Mouse (Mus musculus): ENCODE measurements around the gene Ccnl2. TPM values are rescaled to one million over a fixed set of nuclear protein-coding genes. Genes with fewer than 3 reads are reported as not detected.

Ccnl2 gene
- polyA plus RNA-seq, 1 experiment from 2014 or later, result 256 TPM

- Histone ChIP-seq H3K4me3 (replicated peaks) (no peak overlapping the region), H3K27me3 (peaks cover 18% of the 10 kb centered on the region), H3K27ac (no peak overlapping the region), H3K4me2 (no peak overlapping the region), H3K4me1 (replicated peaks) (no peaks in the 10 kb centered on the region), H3K36me3 (no peaks in the 10 kb centered on the region), H3K9me3 (no peaks in the 10 kb centered on the region), H3K9ac (replicated peaks) (no peak overlapping the region; the same call in 1 of the 2 replicates)
- no peak for ATAC-seq (ENCODE audit: insufficient number of reproducible peaks, insufficient read depth, low FRiP score, low TSS enrichment, low read depth)
- 56% methylated on average over 3 of the region's 3 CpGs for WGBS
Measured at GRCm38 (mm10) chr4:155790650-155791161, 21.6 kb upstream of the Ccnl2 start.

- H3K4me2 ChIP-seq, result no peak overlapping the region
- 75% methylated on average over 24 of the region's 24 CpGs for WGBS
- H3K9ac ChIP-seq (replicated peaks), result no peak overlapping the region; the same call in 1 of the 2 replicates
- no peak for ATAC-seq (ENCODE audit: insufficient number of reproducible peaks, insufficient read depth, low FRiP score, low TSS enrichment, low read depth)
- H3K36me3 ChIP-seq, result no peaks in the 10 kb centered on the region
- H3K27me3 ChIP-seq, result peaks cover 18% of the 10 kb centered on the region
- no peaks in the 10 kb centered on the region for H3K9me3 ChIP-seq
- no peaks in the 10 kb centered on the region for H3K4me1 ChIP-seq (replicated peaks)
- H3K27ac ChIP-seq, result no peak overlapping the region
- no peak overlapping the region for H3K4me3 ChIP-seq (replicated peaks)
Measured at GRCm38 (mm10) chr4:155791240-155791933, 20.9 kb upstream of the Ccnl2 start.

DNA sequence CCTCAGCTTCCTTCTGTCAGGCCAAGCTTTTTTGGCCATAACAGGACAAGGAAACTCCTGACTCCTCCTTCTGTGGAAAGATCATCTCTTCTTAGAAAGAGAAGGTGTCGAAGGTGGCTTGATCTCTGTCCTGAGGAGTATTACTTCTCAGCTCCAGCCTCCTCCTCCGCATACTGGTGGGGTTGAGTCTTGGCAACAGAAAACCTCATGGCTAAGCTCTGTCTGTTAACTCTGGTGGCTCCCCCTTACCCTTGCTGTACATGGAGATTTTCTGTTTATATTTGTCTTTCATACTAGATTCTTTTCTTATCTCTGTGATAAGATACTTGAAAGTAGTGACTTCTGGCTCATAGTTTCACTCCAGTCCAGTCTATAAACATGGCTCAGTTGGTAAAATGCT lies 18.6 kb upstream of the Ccnl2 start:
- H3K4me3 ChIP-seq (replicated peaks), result no peak overlapping the region
- no peak overlapping the region for H3K9ac ChIP-seq (replicated peaks)
- peaks cover 18% of the 10 kb centered on the region for H3K27me3 ChIP-seq
- H3K9me3 ChIP-seq, result no peaks in the 10 kb centered on the region
- no peaks in the 10 kb centered on the region for H3K4me1 ChIP-seq (replicated peaks)
- no peak overlapping the region for H3K4me2 ChIP-seq
- ATAC-seq (ENCODE audit: insufficient number of reproducible peaks, insufficient read depth, low FRiP score, low TSS enrichment, low read depth), result no peak
- H3K36me3 ChIP-seq, result no peaks in the 10 kb centered on the region
- no peak overlapping the region for H3K27ac ChIP-seq
- 80% methylated on average over 2 of the region's 2 CpGs for WGBS

DNA sequence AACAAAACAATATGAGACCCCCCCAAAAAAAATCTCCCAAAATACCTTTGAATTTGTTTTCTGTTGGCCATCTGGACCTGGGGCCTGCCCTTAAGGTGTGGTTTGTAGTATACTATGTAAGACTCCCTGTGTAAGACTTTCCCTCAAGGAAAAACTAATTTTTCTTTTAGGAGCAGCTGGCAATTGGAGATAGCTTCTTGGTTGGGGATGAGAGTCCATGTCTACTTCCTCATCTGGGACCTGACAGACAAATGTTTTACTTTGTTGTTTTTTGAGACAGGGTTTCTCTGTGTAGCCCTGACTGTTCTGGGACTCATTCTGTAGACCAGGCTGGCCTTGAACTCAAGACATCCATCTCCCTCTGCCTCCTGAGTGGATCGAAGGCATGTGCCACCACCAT lies 10.2 kb upstream of the Ccnl2 start:
- no peak for ATAC-seq (ENCODE audit: insufficient number of reproducible peaks, insufficient read depth, low FRiP score, low TSS enrichment, low read depth)
- no peak overlapping the region for H3K4me2 ChIP-seq

GRCm38 (mm10) chr4:155802741-155803339 lies 9.4 kb upstream of the Ccnl2 start, which contains the start of gene Mrpl20:
Gene Mrpl20 (plus strand): TSS chr4:155802878.
- Histone ChIP-seq H3K4me3 (replicated peaks) (peak within 1 kb of the TSS; percentile 95), H3K4me2 (peak within 1 kb of the TSS; percentile 77), H3K4me1 (replicated peaks) (peaks cover 14% of the 10 kb centered on the region), H3K27me3 (no peaks in the 10 kb centered on the region), H3K36me3 (peaks cover 31% of the 10 kb centered on the region), H3K9ac (replicated peaks) (peak within 1 kb of the TSS; percentile 84), H3K9me3 (no peaks in the 10 kb centered on the region), H3K27ac (peak within 1 kb of the TSS; percentile 75; the same call in 1 of the 2 replicates)
- 13% methylated on average over 12 of the region's 12 CpGs for WGBS
- ATAC-seq (ENCODE audit: insufficient number of reproducible peaks, insufficient read depth, low FRiP score, low TSS enrichment, low read depth), result peak; percentile 63; the same call in 1 of the 2 replicates

More for the DNA sequence above, 10.2 kb upstream of the Ccnl2 start:
- H3K4me1 ChIP-seq (replicated peaks), result peaks cover 14% of the 10 kb centered on the region
- no peaks in the 10 kb centered on the region for H3K27me3 ChIP-seq
- H3K4me3 ChIP-seq (replicated peaks), result no peak overlapping the region
- 100% methylated on average over 1 of the region's 1 CpGs for WGBS
- no peak overlapping the region for H3K27ac ChIP-seq
- no peaks in the 10 kb centered on the region for H3K9me3 ChIP-seq
- peaks cover 23% of the 10 kb centered on the region for H3K36me3 ChIP-seq
- no peak overlapping the region for H3K9ac ChIP-seq (replicated peaks)

DNA sequence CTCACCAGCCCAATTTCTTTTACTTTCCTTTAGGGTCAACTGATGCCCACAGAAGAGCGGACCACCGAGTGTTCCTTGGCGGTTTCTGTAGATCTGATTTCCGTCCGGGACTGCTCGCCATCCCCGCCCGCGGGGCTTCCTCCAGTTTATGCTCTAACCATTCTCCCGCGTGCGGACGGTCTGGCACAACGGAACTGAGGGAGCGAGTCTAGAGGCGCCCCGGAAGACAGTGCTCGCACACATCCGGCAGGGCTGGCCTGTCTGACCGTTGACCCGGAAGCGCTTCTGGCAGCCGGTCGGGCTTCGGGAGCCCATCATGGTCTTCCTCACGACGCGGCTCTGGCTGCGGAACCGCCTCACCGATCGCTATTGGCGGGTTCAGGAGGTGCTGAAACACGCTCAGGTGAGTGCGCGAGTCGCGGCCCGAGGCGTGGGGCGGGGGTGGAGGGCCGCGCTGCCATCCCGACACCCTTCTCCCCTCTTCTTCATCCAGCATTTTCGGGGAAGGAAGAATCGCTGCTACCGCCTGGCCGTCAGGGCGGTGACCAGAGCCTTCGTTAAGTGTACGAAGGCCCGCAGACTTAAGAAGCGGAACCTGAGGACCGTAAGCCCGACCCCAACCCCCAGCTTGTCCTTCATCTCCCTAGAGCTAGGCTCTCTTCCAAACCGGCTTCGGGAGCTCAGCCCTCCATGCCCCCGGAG lies 8.8 kb upstream of the Ccnl2 start:
- Histone ChIP-seq H3K4me2 (peak overlapping the region; percentile 77), H3K27me3 (no peaks in the 10 kb centered on the region), H3K9ac (replicated peaks) (peak overlapping the region; percentile 84), H3K4me3 (replicated peaks) (peak overlapping the region; percentile 95), H3K36me3 (peaks cover 37% of the 10 kb centered on the region), H3K9me3 (no peaks in the 10 kb centered on the region), H3K27ac (peak overlapping the region; percentile 75; the same call in 1 of the 2 replicates), H3K4me1 (replicated peaks) (peaks cover 14% of the 10 kb centered on the region)
- under 1% methylated on average over 57 of the region's 58 CpGs for WGBS
- peak; percentile 91 for ATAC-seq (ENCODE audit: insufficient number of reproducible peaks, insufficient read depth, low FRiP score, low TSS enrichment, low read depth)

GRCm38 (mm10) chr4:155807841-155808240 lies 4.4 kb upstream of the Ccnl2 start:
- Histone ChIP-seq H3K4me1 (replicated peaks) (peaks cover 20% of the 10 kb centered on the region), H3K27me3 (no peaks in the 10 kb centered on the region), H3K36me3 (peaks cover 65% of the 10 kb centered on the region), H3K27ac (no peak overlapping the region), H3K9me3 (no peaks in the 10 kb centered on the region), H3K4me2 (no peak overlapping the region), H3K4me3 (replicated peaks) (no peak overlapping the region), H3K9ac (replicated peaks) (no peak overlapping the region)
- ATAC-seq (ENCODE audit: insufficient number of reproducible peaks, insufficient read depth, low FRiP score, low TSS enrichment, low read depth), result no peak
- WGBS, result 87% methylated on average over 3 of the region's 3 CpGs

GRCm38 (mm10) chr4:155812665-155813181 lies 434 bp downstream of the Ccnl2 start:
- Histone ChIP-seq H3K4me3 (replicated peaks) (peak overlapping the region; percentile 99), H3K9ac (replicated peaks) (peak overlapping the region; percentile 99), H3K27ac (peak overlapping the region; percentile 94), H3K4me2 (peak overlapping the region; percentile 82), H3K27me3 (no peaks in the 10 kb centered on the region), H3K4me1 (replicated peaks) (peaks cover 22% of the 10 kb centered on the region), H3K9me3 (no peaks in the 10 kb centered on the region), H3K36me3 (peaks cover 76% of the 10 kb centered on the region)
- peak; percentile 43; the same call in 1 of the 2 replicates for ATAC-seq (ENCODE audit: insufficient number of reproducible peaks, insufficient read depth, low FRiP score, low TSS enrichment, low read depth)
- under 1% methylated on average over 49 of the region's 49 CpGs for WGBS

GRCm38 (mm10) chr4:155817533-155817932 lies 5.2 kb downstream of the Ccnl2 start:
- peaks cover 16% of the 10 kb centered on the region for H3K4me1 ChIP-seq (replicated peaks)
- ATAC-seq (ENCODE audit: insufficient number of reproducible peaks, insufficient read depth, low FRiP score, low TSS enrichment, low read depth), result no peak
- H3K36me3 ChIP-seq, result peaks cover 88% of the 10 kb centered on the region
- H3K27me3 ChIP-seq, result no peaks in the 10 kb centered on the region
- WGBS, result 85% methylated on average over 4 of the region's 4 CpGs
- no peaks in the 10 kb centered on the region for H3K9me3 ChIP-seq
- H3K9ac ChIP-seq (replicated peaks), result no peak overlapping the region
- no peak overlapping the region for H3K27ac ChIP-seq
- no peak overlapping the region for H3K4me2 ChIP-seq
- no peak overlapping the region for H3K4me3 ChIP-seq (replicated peaks)

GRCm38 (mm10) chr4:155821025-155821424 lies 8.7 kb downstream of the Ccnl2 start:
- Histone ChIP-seq H3K9ac (replicated peaks) (no peak overlapping the region), H3K4me2 (no peak overlapping the region), H3K36me3 (peaks cover 96% of the 10 kb centered on the region), H3K4me3 (replicated peaks) (no peak overlapping the region), H3K4me1 (replicated peaks) (no peaks in the 10 kb centered on the region), H3K27me3 (no peaks in the 10 kb centered on the region), H3K27ac (no peak overlapping the region), H3K9me3 (no peaks in the 10 kb centered on the region)
- ATAC-seq (ENCODE audit: insufficient number of reproducible peaks, insufficient read depth, low FRiP score, low TSS enrichment, low read depth), result no peak
- 83% methylated on average over 7 of the region's 7 CpGs for WGBS

DNA sequence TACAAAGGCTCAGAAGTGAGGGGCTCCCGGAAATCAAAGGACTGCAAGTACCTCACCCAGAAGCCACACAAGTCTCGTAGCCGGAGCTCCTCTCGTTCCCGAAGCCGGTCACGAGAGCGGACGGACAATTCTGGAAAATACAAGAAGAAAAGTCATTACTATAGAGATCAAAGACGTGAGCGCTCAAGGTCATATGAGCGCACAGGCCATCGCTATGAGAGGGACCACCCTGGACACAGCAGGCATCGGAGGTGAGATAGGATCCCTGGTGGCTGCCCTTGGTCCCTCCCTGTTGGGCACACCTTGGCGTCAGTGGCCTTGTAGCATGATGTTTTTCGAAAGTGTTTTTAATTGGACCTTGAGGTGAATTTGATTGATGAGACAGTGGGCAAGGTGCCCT lies 11.2 kb downstream of the Ccnl2 start:
- Histone ChIP-seq H3K4me2 (no peak overlapping the region), H3K4me3 (replicated peaks) (no peak overlapping the region), H3K27ac (no peak overlapping the region), H3K27me3 (no peaks in the 10 kb centered on the region), H3K4me1 (replicated peaks) (no peaks in the 10 kb centered on the region), H3K36me3 (peaks cover 95% of the 10 kb centered on the region), H3K9ac (replicated peaks) (no peak overlapping the region), H3K9me3 (no peaks in the 10 kb centered on the region)
- WGBS, result 96% methylated on average over 16 of the region's 16 CpGs
- ATAC-seq (ENCODE audit: insufficient number of reproducible peaks, insufficient read depth, low FRiP score, low TSS enrichment, low read depth), result 0 out of 2 replicates have a peak, but pooled peaks have one; percentile 56

Data from limb, embryonic 12.5 days (tissue).